Mouse (Mus musculus) right cerebral cortex, postnatal 14 days (tissue): ENCODE results near the gene Nt5c2.

Experiments
- DNase-seq: peaks from one replicate; pipeline ENCODE4 v3.0.0; 2022

Gene Nt5c2

GRCm38 (mm10) chr19:46962841-46963240, 52.1 kb downstream of the Nt5c2 start:
- no peak for DNase-seq

GRCm38 (mm10) chr19:46962171-46962772, 52.7 kb downstream of the Nt5c2 start:
- peak; percentile 69 for DNase-seq

- DNase-seq, result peak; percentile 83
Observed at GRCm38 (mm10) chr19:46961652-46962051, 53.3 kb downstream of the Nt5c2 start.

- no peak for DNase-seq
Observed at GRCm38 (mm10) chr19:46961047-46961651, 53.8 kb downstream of the Nt5c2 start.

GRCm38 (mm10) chr19:46960101-46961046, 54.6 kb downstream of the Nt5c2 start:
- DNase-seq, result no peak

DNA sequence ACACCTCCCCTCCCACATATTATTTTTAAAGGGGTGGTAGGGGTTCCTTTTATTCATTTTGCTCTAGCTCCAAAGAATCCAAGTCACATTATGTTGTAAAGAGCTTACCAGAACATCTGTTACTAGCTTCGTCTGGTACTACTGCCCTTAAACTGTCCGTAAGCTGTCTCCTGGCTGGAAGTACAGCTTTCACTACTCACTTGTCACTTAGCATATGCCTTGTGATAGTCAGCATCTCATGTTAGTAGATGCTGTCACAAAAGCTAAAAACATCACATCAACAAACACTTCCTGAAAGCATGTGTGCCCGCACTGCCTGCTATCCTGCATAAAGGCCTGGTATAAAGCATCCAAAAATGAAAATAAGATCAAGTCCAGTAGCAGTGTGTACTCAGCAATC, 55.4 kb downstream of the Nt5c2 start:
- no peak for DNase-seq

GRCm38 (mm10) chr19:46958566-46958965, 56.4 kb downstream of the Nt5c2 start:
- DNase-seq, result no peak

- DNase-seq, result no peak
Observed at GRCm38 (mm10) chr19:46957971-46958370, 57.0 kb downstream of the Nt5c2 start.

DNA sequence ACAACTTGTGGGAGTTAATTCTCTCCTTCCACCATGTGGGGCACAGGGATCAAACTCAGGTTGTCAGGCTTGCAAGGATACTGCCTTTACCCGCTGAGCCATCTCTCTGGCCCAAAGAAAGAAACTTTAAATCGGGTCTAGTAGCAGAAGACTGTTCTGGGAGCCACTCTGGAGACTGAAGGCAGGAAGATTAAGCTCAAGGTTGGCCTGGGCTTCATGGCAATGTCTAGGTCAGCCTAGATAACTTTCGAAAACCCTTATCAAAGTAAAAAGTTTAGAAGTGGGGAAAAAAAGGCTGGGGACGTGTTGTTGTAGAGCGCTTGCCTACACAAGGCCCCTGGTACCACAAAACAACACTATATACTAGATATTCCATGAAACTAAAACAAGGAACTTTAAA, 58.0 kb downstream of the Nt5c2 start:
- DNase-seq, result no peak

- no peak for DNase-seq
Observed at GRCm38 (mm10) chr19:46956410-46956809, 58.5 kb downstream of the Nt5c2 start.

GRCm38 (mm10) chr19:46955630-46956029, 59.3 kb downstream of the Nt5c2 start:
- no peak for DNase-seq

DNA sequence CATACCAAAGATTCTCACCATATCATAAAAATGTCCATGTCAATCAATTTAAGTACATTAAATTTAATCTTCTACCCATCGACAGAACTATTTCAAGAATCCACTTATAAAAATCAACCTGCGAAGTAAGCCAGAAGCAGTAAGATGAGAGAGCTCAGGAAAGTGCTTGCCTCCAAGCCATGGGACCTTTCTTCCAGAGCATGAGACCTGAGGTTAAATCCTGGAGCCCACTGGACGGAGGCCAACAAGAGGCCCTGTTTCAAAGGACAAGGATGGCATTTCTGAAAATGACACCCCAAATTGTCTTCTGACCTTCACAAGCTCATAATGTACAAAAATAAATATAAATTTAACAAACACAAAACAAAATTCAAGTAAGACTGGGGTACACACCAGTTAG, 61.4 kb downstream of the Nt5c2 start:
- no peak for DNase-seq

- no peak for DNase-seq
Observed at GRCm38 (mm10) chr19:46952986-46953385, 62.0 kb downstream of the Nt5c2 start.

GRCm38 (mm10) chr19:46944341-46944740, 70.6 kb downstream of the Nt5c2 start:
- DNase-seq, result no peak

DNA sequence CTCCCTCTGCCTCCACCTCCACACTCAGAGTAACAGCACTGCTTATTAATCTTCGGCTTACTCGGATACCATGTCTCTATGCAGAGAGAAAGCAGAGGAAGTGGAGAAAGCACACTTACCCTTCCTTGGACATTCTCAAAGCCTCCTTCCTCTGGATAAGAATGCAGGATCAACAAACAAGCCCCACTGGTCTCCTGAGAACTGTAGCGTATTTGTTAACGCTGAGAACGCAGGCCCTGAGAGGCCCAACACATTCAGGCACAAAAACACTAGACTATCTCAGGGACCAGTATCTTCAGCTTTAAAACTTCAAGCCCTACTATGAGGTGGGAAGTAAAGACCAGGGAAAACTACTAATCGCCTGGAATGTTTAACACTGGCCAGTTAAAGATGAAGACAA, 77.8 kb downstream of the Nt5c2 start:
- no peak for DNase-seq

- DNase-seq, result no peak
Observed at GRCm38 (mm10) chr19:46934025-46934424, 80.9 kb downstream of the Nt5c2 start.

DNA sequence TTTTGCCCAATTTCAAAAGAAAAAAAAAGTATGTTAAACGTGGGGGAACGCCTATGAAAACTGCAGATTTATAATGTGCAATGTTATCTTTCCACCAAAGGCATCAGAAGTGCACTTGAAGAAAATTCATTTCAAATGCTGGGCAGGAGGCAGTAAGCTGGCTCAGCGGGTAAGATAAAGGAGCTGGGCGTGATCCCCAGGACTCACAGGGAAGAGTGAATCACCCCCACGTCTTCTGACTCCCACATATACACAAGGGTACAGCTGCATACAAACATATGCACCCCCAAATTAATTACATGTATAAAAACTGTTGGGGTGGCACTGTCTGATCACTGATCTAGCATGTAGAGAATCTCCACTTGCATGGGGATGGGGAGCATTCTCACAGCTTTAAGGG, 82.3 kb downstream of the Nt5c2 start:
- no peak for DNase-seq

GRCm38 (mm10) chr19:46930026-46930425, 84.9 kb downstream of the Nt5c2 start:
- DNase-seq, result no peak

- DNase-seq, result peak; percentile 52
Observed at GRCm38 (mm10) chr19:46929044-46929587, 85.8 kb downstream of the Nt5c2 start.

DNA sequence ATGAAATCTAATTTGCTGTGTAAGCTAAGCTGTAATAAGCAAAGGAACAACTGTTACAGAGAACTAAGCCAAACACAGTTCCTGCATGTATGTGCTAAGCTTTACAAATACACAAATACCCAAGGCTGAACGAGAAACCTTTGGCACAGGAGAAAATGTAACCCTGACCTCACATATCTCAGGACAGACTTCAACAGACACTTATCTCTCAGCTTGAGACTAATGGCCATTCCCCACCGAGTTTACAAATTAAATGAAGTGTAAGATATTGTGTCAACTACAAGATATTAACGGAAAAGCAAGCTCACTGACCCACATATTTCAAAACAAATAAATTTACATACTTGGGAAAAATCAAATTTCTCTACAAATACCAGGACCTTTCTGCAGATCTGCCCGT, 86.8 kb downstream of the Nt5c2 start:
- DNase-seq, result no peak

DNA sequence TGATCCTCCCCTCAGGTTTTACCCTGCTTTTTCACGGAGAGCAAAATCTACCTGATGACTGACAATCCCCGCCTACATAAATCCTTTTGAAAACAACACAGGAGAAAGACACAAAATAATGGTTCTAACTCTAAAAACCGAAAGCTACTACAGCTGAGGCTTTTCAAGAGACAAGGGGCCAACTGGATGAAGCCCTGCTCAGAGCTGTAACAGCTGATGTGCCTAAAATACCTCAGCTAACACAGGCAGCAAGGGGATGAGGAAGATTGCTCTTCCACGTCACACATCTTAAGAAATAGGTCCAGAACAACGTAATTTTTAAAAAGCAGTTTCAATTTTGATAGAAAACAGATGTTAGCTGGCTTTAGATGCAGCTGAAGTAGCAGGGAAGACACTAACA, 88.0 kb downstream of the Nt5c2 start:
- DNase-seq, result no peak

DNA sequence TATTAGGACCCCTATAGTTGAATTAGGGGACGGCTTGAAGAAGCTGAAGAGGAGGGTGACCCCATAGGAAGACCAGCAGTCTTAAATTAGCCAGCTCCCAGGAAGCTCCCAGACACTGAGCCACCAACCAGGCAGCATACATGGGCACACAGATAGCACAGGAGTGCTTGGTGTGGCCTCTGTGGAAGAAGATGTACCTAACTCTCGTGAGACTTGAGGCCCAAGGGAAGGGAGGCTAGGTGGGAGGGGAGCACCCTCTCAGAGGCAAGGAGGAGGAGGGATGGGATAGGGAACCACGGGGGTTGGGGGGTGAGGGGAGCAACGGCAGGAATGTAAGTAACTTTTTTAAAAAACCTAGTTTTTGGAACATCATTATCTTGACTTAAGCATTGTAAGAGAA, 88.6 kb downstream of the Nt5c2 start:
- DNase-seq, result no peak

GRCm38 (mm10) chr19:46920571-46920970, 94.4 kb downstream of the Nt5c2 start:
- no peak for DNase-seq
